Mouse (Mus musculus): ENCODE measurements around the gene Fam168b.

- TF ChIP-seq CTCF (IDR thresholded peaks at IDR 0.05; ENCODE audit: borderline replicate concordance, control insufficient read depth, extremely low read depth, insufficient read depth, low read length, poor library complexity) (no peak), POLR2A (IDR thresholded peaks at IDR 0.05; ENCODE audit: control insufficient read depth, extremely low read depth, insufficient read depth, low read length, poor library complexity) (no peak)
Observed at GRCm38 (mm10) chr1:34837951-34838689, 4.7 kb downstream of the Fam168b start.
